Mouse (Mus musculus): ENCODE data around the gene Rrp9.

The Rrp9 gene

DNA sequence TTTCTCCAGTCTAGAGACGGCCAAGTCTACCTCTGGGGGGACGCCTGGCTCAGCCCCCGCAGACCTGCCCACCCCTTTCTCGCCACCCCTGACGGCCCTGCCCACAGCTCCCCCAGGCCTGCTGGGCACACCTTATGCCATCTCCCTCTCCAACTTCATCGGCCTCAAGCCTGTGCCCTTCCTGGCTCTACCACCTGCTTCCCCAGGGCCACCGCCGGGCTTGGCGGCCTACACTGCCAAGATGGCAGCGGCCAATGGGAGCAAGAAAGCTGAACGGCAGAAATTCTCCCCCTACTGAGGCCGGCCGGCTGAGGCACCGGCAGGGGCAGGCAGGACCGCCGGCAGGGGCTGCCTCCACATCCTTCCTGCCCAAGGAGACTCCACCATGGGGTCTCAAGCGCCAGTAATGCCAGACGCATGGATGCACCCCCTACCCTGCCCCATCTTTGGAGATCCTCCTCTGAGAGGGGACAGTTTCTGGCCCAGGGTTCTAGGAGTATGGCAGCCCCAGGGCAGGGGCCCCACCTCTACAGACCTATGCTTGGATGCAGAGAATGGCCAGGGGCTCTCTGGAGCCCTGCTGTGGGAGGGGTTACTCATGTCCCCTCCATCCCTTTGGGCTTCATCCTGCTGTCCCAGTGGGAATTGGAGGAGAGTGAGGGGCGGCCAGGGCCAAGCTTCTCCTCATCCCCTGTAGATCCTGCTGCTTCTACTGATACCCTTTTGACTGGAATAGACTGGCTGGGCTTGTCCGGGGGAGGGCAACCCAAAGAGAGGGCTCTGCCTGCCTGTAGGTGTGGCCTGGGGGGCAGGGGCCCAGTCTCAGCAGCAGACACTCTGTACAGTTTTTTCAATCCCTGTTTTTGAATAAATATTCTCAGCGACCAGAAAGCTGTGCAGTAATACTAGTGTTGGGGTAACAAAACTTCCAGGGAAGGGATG, 12.4 kb upstream of the Rrp9 start:
- Histone ChIP-seq H3K27me3 (ENCODE audit: control insufficient read depth, insufficient read depth, low read length, poor library complexity, severe bottlenecking) (no peaks in the 10 kb centered on the region; the same call in 1 of the 2 replicates), H3K36me3 (ENCODE audit: control insufficient read depth, insufficient read depth, low read length, poor library complexity, severe bottlenecking) (no peaks in the 10 kb centered on the region)
- DNase-seq (ENCODE audit: low read depth, low spot score): no peak

- H3K27me3 ChIP-seq (ENCODE audit: control insufficient read depth, insufficient read depth, low read length, poor library complexity, severe bottlenecking): no peaks in the 10 kb centered on the region; the same call in 1 of the 2 replicates
- DNase-seq (ENCODE audit: low read depth, low spot score): peak; percentile 36
- no peaks in the 10 kb centered on the region for H3K36me3 ChIP-seq (ENCODE audit: control insufficient read depth, insufficient read depth, low read length, poor library complexity, severe bottlenecking)
Observed at GRCm38 (mm10) chr9:106464751-106465541, 10.8 kb upstream of the Rrp9 start.

- H3K27me3 ChIP-seq (ENCODE audit: control insufficient read depth, insufficient read depth, low read length, poor library complexity, severe bottlenecking): no peaks in the 10 kb centered on the region; the same call in 1 of the 2 replicates
- DNase-seq (ENCODE audit: low read depth, low spot score): no peak
- no peaks in the 10 kb centered on the region for H3K36me3 ChIP-seq (ENCODE audit: control insufficient read depth, insufficient read depth, low read length, poor library complexity, severe bottlenecking)
Observed at GRCm38 (mm10) chr9:106465571-106466200, 10.1 kb upstream of the Rrp9 start, which contains the start of gene Gpr62. TSS of gene Gpr62 (minus strand) at chr9:106465938.

DNA sequence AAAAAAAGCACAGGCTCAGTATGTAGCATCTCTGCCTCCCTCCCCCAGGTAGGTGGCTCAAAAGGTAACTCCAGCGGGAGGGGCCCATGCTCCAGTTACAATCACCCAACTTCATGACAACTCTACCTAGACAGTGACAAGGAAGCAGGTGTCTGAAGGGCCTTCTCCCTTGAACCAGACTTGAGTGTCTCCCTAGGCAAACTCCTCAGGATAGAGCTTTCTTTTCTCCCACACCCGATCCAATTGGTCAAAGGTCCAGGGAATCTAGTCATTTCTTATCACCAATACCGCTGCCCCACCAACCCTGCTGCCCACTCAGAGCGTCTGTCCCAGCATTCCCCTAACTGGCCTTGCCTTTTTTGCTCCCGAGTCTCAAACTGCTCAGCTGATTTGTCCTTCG, 9.0 kb upstream of the Rrp9 start:
- no peak for DNase-seq (ENCODE audit: low read depth, low spot score)
- no peaks in the 10 kb centered on the region; the same call in 1 of the 2 replicates for H3K36me3 ChIP-seq (ENCODE audit: control insufficient read depth, insufficient read depth, low read length, poor library complexity, severe bottlenecking)
- no peaks in the 10 kb centered on the region; the same call in 1 of the 2 replicates for H3K27me3 ChIP-seq (ENCODE audit: control insufficient read depth, insufficient read depth, low read length, poor library complexity, severe bottlenecking)

- no peak for DNase-seq (ENCODE audit: low read depth, low spot score)
- H3K36me3 ChIP-seq (ENCODE audit: control insufficient read depth, insufficient read depth, low read length, poor library complexity, severe bottlenecking): no peaks in the 10 kb centered on the region; the same call in 1 of the 2 replicates
- H3K27me3 ChIP-seq (ENCODE audit: control insufficient read depth, insufficient read depth, low read length, poor library complexity, severe bottlenecking): no peaks in the 10 kb centered on the region; the same call in 1 of the 2 replicates
Observed at GRCm38 (mm10) chr9:106467746-106468145, 8.0 kb upstream of the Rrp9 start.

DNA sequence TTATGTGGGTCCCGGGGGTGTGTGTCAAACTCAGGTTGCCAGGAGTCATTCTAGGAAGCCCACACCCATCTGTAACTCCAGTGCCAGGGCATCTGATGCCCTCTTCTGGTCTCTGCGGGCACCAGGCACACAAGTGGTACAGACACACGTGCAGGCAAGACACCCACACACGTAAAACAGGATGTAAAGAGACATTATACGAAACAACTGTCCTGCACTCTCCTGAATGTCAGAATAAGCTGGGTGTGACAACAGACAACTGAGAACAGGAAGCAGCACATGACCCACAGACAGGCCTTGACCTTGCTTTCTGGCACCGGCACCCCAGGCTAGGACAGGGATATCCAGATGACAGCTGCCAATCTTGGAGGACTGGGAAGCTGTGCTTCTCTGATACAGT, 6.4 kb upstream of the Rrp9 start:
- H3K36me3 ChIP-seq (ENCODE audit: control insufficient read depth, insufficient read depth, low read length, poor library complexity, severe bottlenecking): peaks cover 4% of the 10 kb centered on the region; the same call in 1 of the 2 replicates
- H3K27me3 ChIP-seq (ENCODE audit: control insufficient read depth, insufficient read depth, low read length, poor library complexity, severe bottlenecking): no peaks in the 10 kb centered on the region
- DNase-seq (ENCODE audit: low read depth, low spot score): peak; percentile 43

DNA sequence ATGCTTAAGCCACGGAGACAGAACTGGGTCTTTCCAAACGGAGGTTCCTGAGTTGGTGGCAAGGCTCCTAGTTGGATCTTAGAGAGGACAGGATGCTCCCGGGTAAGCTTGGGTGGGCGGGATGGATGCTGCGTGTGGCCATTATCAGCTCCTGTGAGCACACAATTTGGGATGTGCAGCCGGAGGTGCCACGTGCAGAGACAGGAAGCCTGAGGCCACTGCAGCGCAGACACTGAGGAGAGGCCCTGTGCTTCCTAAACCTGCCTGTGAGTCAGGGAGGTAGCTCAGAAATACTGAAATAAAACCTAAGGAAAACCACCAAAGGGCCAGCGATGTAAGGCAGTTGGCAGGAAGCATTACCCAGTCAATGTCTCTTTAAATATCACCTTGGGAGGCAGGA, 6.0 kb upstream of the Rrp9 start:
- DNase-seq (ENCODE audit: low read depth, low spot score): no peak
- H3K27me3 ChIP-seq (ENCODE audit: control insufficient read depth, insufficient read depth, low read length, poor library complexity, severe bottlenecking): no peaks in the 10 kb centered on the region
- peaks cover 4% of the 10 kb centered on the region; the same call in 1 of the 2 replicates for H3K36me3 ChIP-seq (ENCODE audit: control insufficient read depth, insufficient read depth, low read length, poor library complexity, severe bottlenecking)

- H3K36me3 ChIP-seq (ENCODE audit: control insufficient read depth, insufficient read depth, low read length, poor library complexity, severe bottlenecking): peaks cover 4% of the 10 kb centered on the region; the same call in 1 of the 2 replicates
- no peak for DNase-seq (ENCODE audit: low read depth, low spot score)
- H3K27me3 ChIP-seq (ENCODE audit: control insufficient read depth, insufficient read depth, low read length, poor library complexity, severe bottlenecking): no peaks in the 10 kb centered on the region
Observed at GRCm38 (mm10) chr9:106470991-106471750, 4.6 kb upstream of the Rrp9 start.

- H3K36me3 ChIP-seq (ENCODE audit: control insufficient read depth, insufficient read depth, low read length, poor library complexity, severe bottlenecking): peaks cover 4% of the 10 kb centered on the region; the same call in 1 of the 2 replicates
- DNase-seq (ENCODE audit: low read depth, low spot score): no peak
- H3K27me3 ChIP-seq (ENCODE audit: control insufficient read depth, insufficient read depth, low read length, poor library complexity, severe bottlenecking): no peaks in the 10 kb centered on the region
Observed at GRCm38 (mm10) chr9:106471892-106472291, 3.9 kb upstream of the Rrp9 start.

DNA sequence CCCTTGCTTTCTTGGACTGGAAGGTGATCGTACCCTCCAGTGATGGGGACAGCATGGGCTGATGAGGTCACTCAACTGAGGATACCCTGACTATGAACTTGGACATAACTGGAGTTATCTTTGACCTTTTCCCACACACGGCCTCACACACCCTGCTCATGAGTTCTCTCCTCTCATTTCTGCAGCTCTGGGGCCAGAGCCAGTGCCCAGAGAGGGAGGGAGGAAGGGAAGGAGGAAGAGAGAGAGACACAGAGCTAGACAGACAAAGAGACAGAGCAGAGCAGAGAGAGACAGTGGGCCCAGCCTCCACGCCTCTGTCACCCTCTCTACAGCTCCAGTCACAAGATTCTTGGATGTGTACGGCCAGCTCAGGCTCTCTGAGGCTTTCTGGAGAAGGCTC, 3.4 kb upstream of the Rrp9 start:
- Histone ChIP-seq H3K36me3 (ENCODE audit: control insufficient read depth, insufficient read depth, low read length, poor library complexity, severe bottlenecking) (peaks cover 4% of the 10 kb centered on the region; the same call in 1 of the 2 replicates), H3K27me3 (ENCODE audit: control insufficient read depth, insufficient read depth, low read length, poor library complexity, severe bottlenecking) (no peaks in the 10 kb centered on the region)
- no peak for DNase-seq (ENCODE audit: low read depth, low spot score)

DNA sequence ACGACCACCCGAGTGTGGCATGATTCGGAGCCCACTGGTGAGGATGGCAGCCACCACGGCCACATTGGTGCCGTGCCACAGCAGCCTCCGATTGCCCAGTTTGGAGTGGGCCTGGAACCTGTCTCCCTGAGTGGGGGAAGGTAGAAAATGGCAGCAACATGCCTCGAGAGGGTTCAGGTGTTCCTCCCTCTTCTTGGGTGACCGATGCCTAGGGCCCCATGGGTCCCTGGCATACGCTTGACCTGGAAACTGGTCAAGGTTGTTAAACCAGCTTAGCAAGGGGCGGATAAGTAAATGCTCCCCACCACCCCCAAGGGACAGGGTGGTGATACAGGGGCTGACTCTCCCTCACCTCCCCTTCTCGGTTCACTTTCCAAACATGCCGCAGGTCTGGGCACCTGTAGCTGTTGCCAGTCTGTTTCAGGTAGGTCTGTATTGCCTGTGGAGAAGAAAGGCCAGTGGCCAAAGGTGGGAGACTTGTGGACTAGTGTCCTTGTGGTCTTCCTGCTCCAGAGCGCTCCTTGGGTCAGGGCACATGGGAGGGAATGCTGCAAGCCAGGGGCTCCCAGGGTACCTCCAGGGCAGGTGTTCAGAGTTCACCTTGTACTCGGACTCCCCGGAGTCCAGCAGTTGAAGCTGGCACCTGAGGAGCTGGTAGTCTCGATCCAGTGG, 2.5 kb upstream of the Rrp9 start:
- no peak for DNase-seq (ENCODE audit: low read depth, low spot score)
- H3K27me3 ChIP-seq (ENCODE audit: control insufficient read depth, insufficient read depth, low read length, poor library complexity, severe bottlenecking): no peaks in the 10 kb centered on the region
- peaks cover 4% of the 10 kb centered on the region; the same call in 1 of the 2 replicates for H3K36me3 ChIP-seq (ENCODE audit: control insufficient read depth, insufficient read depth, low read length, poor library complexity, severe bottlenecking)

- Histone ChIP-seq H3K36me3 (ENCODE audit: control insufficient read depth, insufficient read depth, low read length, poor library complexity, severe bottlenecking) (peaks cover 4% of the 10 kb centered on the region; the same call in 1 of the 2 replicates), H3K27me3 (ENCODE audit: control insufficient read depth, insufficient read depth, low read length, poor library complexity, severe bottlenecking) (no peaks in the 10 kb centered on the region)
- no peak for DNase-seq (ENCODE audit: low read depth, low spot score)
Observed at GRCm38 (mm10) chr9:106473753-106474105, 2.0 kb upstream of the Rrp9 start.

DNA sequence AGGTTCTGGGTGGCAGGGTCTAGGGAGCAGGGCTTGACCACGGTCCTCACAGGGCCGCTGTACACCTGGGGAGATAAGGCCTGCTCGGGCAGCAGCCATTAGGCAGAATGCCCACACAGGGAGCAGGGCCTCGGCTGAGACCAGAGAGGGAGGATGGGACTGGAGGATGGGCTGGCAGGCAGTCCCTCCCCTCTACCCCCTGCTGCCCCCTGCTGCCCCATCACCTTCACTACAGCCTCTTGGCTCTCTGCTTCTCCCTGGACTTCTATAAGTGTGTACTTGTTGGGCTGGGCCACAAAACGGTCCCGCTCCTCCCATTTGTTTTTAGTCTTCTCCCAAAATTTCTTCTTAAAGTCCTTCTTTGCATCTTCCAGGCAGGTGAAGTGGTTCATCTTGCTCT, 1.3 kb upstream of the Rrp9 start:
- peak; percentile 77 for DNase-seq (ENCODE audit: low read depth, low spot score)
- H3K36me3 ChIP-seq (ENCODE audit: control insufficient read depth, insufficient read depth, low read length, poor library complexity, severe bottlenecking): peaks cover 4% of the 10 kb centered on the region; the same call in 1 of the 2 replicates
- no peaks in the 10 kb centered on the region for H3K27me3 ChIP-seq (ENCODE audit: control insufficient read depth, insufficient read depth, low read length, poor library complexity, severe bottlenecking)
